Mouse (Mus musculus) B cell, adult 2 months (primary cell): ENCODE data around the gene Pxdn.

ENCODE experiments used
- DNase-seq, 2 experiments: peaks; one replicate each; pipeline ENCODE4 v3.0.0; 2022

Gene Pxdn

GRCm38 (mm10) chr12:30027721-30028340, 90.4 kb downstream of the Pxdn start:
- no peak for DNase-seq

- DNase-seq: no peak
These were observed 91.7 kb downstream of the Pxdn start for GRCm38 (mm10) chr12:30029111-30029510.

GRCm38 (mm10) chr12:30030571-30030970, 93.2 kb downstream of the Pxdn start:
- no peak for DNase-seq

GRCm38 (mm10) chr12:30034681-30035080, 97.3 kb downstream of the Pxdn start:
- no peak for DNase-seq

GRCm38 (mm10) chr12:30035406-30035805, 98.0 kb downstream of the Pxdn start:
- no peak for DNase-seq

- no peak for DNase-seq
These were observed 98.6 kb downstream of the Pxdn start for GRCm38 (mm10) chr12:30035841-30036568.

- DNase-seq: no peak
These were observed 99.2 kb downstream of the Pxdn start for GRCm38 (mm10) chr12:30036569-30037055.

GRCm38 (mm10) chr12:30039565-30039964, 102.2 kb downstream of the Pxdn start:
- no peak for DNase-seq

- no peak for DNase-seq
These were observed 102.7 kb downstream of the Pxdn start for GRCm38 (mm10) chr12:30040150-30040549.

GRCm38 (mm10) chr12:30048848-30049247, 111.4 kb downstream of the Pxdn start:
- no peak for DNase-seq

- no peak for DNase-seq
These were observed 112.4 kb downstream of the Pxdn start for GRCm38 (mm10) chr12:30049818-30050217.

GRCm38 (mm10) chr12:30050235-30050634, 112.8 kb downstream of the Pxdn start:
- no peak for DNase-seq

- no peak for DNase-seq
These were observed 117.5 kb downstream of the Pxdn start for GRCm38 (mm10) chr12:30054761-30055540.

GRCm38 (mm10) chr12:30058044-30058443, 120.6 kb downstream of the Pxdn start:
- no peak for DNase-seq

GRCm38 (mm10) chr12:30061503-30062117, 124.2 kb downstream of the Pxdn start:
- DNase-seq: no peak

GRCm38 (mm10) chr12:30062118-30062505, 124.7 kb downstream of the Pxdn start:
- DNase-seq: no peak
